Mouse (Mus musculus) lung, embryonic 16.5 days (tissue): ENCODE data around the gene Pik3cd. TPM values are rescaled to one million over a fixed set of nuclear protein-coding genes. Genes with fewer than 3 reads are reported as not detected.
A peak's percentile ranks its signal among the peaks of the same experiment; 100 is the strongest.

Experiments used
- ATAC-seq: fragments of 200-750 bp; cut with Nextera tagmentation; 2 replicates; pipeline ENCODE4 v1.8.0; 2017; ENCODE audit warnings: low read depth, mild to moderate bottlenecking, moderate library complexity
- H3K27ac ChIP-seq: fragments of 300-500 bp; sonication (generic); 2 replicates; pipeline ENCODE4 v1.5.1; 2014; ENCODE audit warnings: mild to moderate bottlenecking, control low read depth, low read length
- H3K27me3 ChIP-seq: fragments of 300-500 bp; sonication (generic); 2 replicates; pipeline ENCODE4 v1.6.1; 2014; ENCODE audit warnings: low read depth, low read length, mixed read lengths; ENCODE audit not compliant: control insufficient read depth, insufficient read depth
- H3K36me3 ChIP-seq: fragments of 300-500 bp; sonication (generic); 2 replicates; pipeline ENCODE4 v1.6.1; 2014; ENCODE audit warnings: low read length; ENCODE audit not compliant: control insufficient read depth, insufficient read depth
- H3K4me1 ChIP-seq: fragments of 300-500 bp; sonication (generic); replicated peaks from 2 replicates; pipeline ENCODE4 v1.6.1; 2014; ENCODE audit warnings: low read length, mixed read lengths; ENCODE audit not compliant: control insufficient read depth, insufficient read depth
- H3K4me2 ChIP-seq: fragments of 300-500 bp; sonication (generic); 2 replicates; pipeline ENCODE4 v1.6.1; 2014; ENCODE audit warnings: low read depth, low read length, control low read depth
- H3K4me3 ChIP-seq: fragments of 300-500 bp; sonication (generic); 2 replicates; pipeline ENCODE4 v1.5.1; 2014; ENCODE audit warnings: mild to moderate bottlenecking, low read length, control low read depth
- H3K9ac ChIP-seq: fragments of 300-500 bp; sonication (generic); 2 replicates; pipeline ENCODE4 v1.6.1; 2014; ENCODE audit warnings: low read length, control low read depth
- H3K9me3 ChIP-seq: fragments of 300-500 bp; sonication (generic); 2 replicates; pipeline ENCODE4 v1.6.1; 2016; ENCODE audit warnings: low read length; ENCODE audit not compliant: control insufficient read depth
- WGBS: fragments of 180-500 bp; shearing (Covaris S2); extraction: QIAGEN DNeasy Blood & Tissue Kit; methylation state at CpG from one replicate; pipeline ENCODE4 v1.1.7; 2014; 5-methylcytosine and 5-hydroxymethylcytosine counted together
- polyA plus RNA-seq: library from polyadenylated mRNA; unstranded; fragments of >200 nt; fragmentation: Nextera tagmentation; extraction: Ambion mirVana; gene quantifications from 2 replicates; pipeline ENCODE4 v1.2.1, GENCODE M21; 2015

Pik3cd gene
- polyA plus RNA-seq, 1 experiment from 2014 or later = 5.7 TPM

- Histone ChIP-seq H3K9me3 (no peaks in the 10 kb centered on the region), H3K27me3 (no peaks in the 10 kb centered on the region), H3K4me3 (no peak overlapping the region), H3K4me2 (no peak overlapping the region), H3K4me1 (peaks cover 14% of the 10 kb centered on the region), H3K9ac (no peak overlapping the region), H3K36me3 (peaks cover 41% of the 10 kb centered on the region), H3K27ac (no peak overlapping the region)
- ATAC-seq = no peak
- WGBS = 73% methylated on average over 8 of the region's 8 CpGs
Observed at GRCm38 (mm10) chr4:149728810-149729209, 26.4 kb upstream of the Pik3cd start.

GRCm38 (mm10) chr4:149727636-149728035 is 25.3 kb upstream of the Pik3cd start:
- Histone ChIP-seq H3K27ac (no peak overlapping the region), H3K36me3 (peaks cover 41% of the 10 kb centered on the region), H3K4me3 (no peak overlapping the region), H3K4me2 (no peak overlapping the region), H3K4me1 (peaks cover 6% of the 10 kb centered on the region), H3K9ac (no peak overlapping the region), H3K9me3 (no peaks in the 10 kb centered on the region), H3K27me3 (no peaks in the 10 kb centered on the region)
- ATAC-seq = no peak
- WGBS = 90% methylated on average over 5 of the region's 5 CpGs

- Histone ChIP-seq H3K27me3 (no peaks in the 10 kb centered on the region), H3K36me3 (peaks cover 50% of the 10 kb centered on the region), H3K9ac (0 out of 2 replicates have a peak overlapping the region, but pooled peaks have one; percentile 11), H3K27ac (no peak overlapping the region), H3K4me1 (peaks cover 4% of the 10 kb centered on the region), H3K4me3 (no peak overlapping the region), H3K4me2 (no peak overlapping the region), H3K9me3 (no peaks in the 10 kb centered on the region)
- 62% methylated on average over 15 of the region's 15 CpGs for WGBS
- ATAC-seq = peak; percentile 49; the same call in 1 of the 2 replicates
Observed at GRCm38 (mm10) chr4:149725661-149726350, 23.4 kb upstream of the Pik3cd start.

- peaks cover 4% of the 10 kb centered on the region for H3K4me1 ChIP-seq
- no peaks in the 10 kb centered on the region for H3K9me3 ChIP-seq
- H3K4me3 ChIP-seq = no peak overlapping the region
- peaks cover 55% of the 10 kb centered on the region for H3K36me3 ChIP-seq
- 91% methylated on average over 17 of the region's 17 CpGs for WGBS
- no peak overlapping the region for H3K27ac ChIP-seq
- no peak overlapping the region for H3K4me2 ChIP-seq
- no peak overlapping the region for H3K9ac ChIP-seq
- ATAC-seq = no peak
- no peaks in the 10 kb centered on the region for H3K27me3 ChIP-seq
Observed at GRCm38 (mm10) chr4:149724916-149725470, 22.6 kb upstream of the Pik3cd start.

GRCm38 (mm10) chr4:149723855-149724731 is 21.7 kb upstream of the Pik3cd start:
- 73% methylated on average over 17 of the region's 17 CpGs for WGBS
- peak; percentile 26 for ATAC-seq

GRCm38 (mm10) chr4:149723021-149723390 is 20.6 kb upstream of the Pik3cd start:
- peaks cover 53% of the 10 kb centered on the region for H3K36me3 ChIP-seq
- H3K4me2 ChIP-seq = no peak overlapping the region
- no peaks in the 10 kb centered on the region for H3K27me3 ChIP-seq
- H3K27ac ChIP-seq = no peak overlapping the region
- no peaks in the 10 kb centered on the region for H3K4me1 ChIP-seq
- 90% methylated on average over 12 of the region's 12 CpGs for WGBS
- no peak overlapping the region for H3K9ac ChIP-seq
- no peak for ATAC-seq
- no peaks in the 10 kb centered on the region for H3K9me3 ChIP-seq
- no peak overlapping the region for H3K4me3 ChIP-seq

More at GRCm38 (mm10) chr4:149723855-149724731, 21.7 kb upstream of the Pik3cd start:
- Histone ChIP-seq H3K9me3 (no peaks in the 10 kb centered on the region), H3K27me3 (no peaks in the 10 kb centered on the region), H3K9ac (no peak overlapping the region), H3K4me1 (peaks cover 2% of the 10 kb centered on the region), H3K36me3 (peaks cover 52% of the 10 kb centered on the region), H3K27ac (no peak overlapping the region), H3K4me3 (no peak overlapping the region), H3K4me2 (no peak overlapping the region)

GRCm38 (mm10) chr4:149722104-149723020 is 20.0 kb upstream of the Pik3cd start:
- H3K4me2 ChIP-seq = no peak overlapping the region

GRCm38 (mm10) chr4:149721163-149721562 is 18.8 kb upstream of the Pik3cd start:
- 64% methylated on average over 8 of the region's 8 CpGs for WGBS
- Histone ChIP-seq H3K36me3 (peaks cover 47% of the 10 kb centered on the region), H3K4me1 (no peaks in the 10 kb centered on the region), H3K4me2 (no peak overlapping the region), H3K9me3 (no peaks in the 10 kb centered on the region), H3K27me3 (no peaks in the 10 kb centered on the region), H3K4me3 (no peak overlapping the region), H3K9ac (no peak overlapping the region), H3K27ac (no peak overlapping the region)
- no peak for ATAC-seq

More at GRCm38 (mm10) chr4:149722104-149723020, 20.0 kb upstream of the Pik3cd start:
- 87% methylated on average over 24 of the region's 24 CpGs for whole genome bisulfite sequencing
- ATAC-seq = no peak
- H3K4me3 ChIP-seq = no peak overlapping the region
- H3K9ac ChIP-seq = no peak overlapping the region
- peaks cover 47% of the 10 kb centered on the region for H3K36me3 ChIP-seq
- H3K27ac ChIP-seq = no peak overlapping the region
- no peaks in the 10 kb centered on the region for H3K9me3 ChIP-seq
- H3K27me3 ChIP-seq = no peaks in the 10 kb centered on the region
- H3K4me1 ChIP-seq = no peaks in the 10 kb centered on the region
